Mouse (Mus musculus) left cerebral cortex, postnatal 4 days (tissue): ENCODE data around the gene Meox2. TPM values are rescaled to one million over a fixed set of nuclear protein-coding genes. Genes with fewer than 3 reads are reported as not detected.

Experiments used
- total RNA-seq, 2 experiments: library from RNA; stranded (reverse); gene quantifications; 2 replicates each; pipeline ENCODE4 v1.2.3; 2021

Gene Meox2
- total RNA-seq, 2 experiments from 2014 or later = not detected

Other genes starting within 250 kb of the Meox2 start
- 1 to 10 TPM in 1 of 2 experiments, under 1 TPM in 1; 0.94 to 1.3 TPM for gene Agmo, start 133.1 kb downstream of the Meox2 start, total RNA-seq